Mouse (Mus musculus): ENCODE data around the gene Tbxas1. TPM values are rescaled to one million over a fixed set of nuclear protein-coding genes. Genes with fewer than 3 reads are reported as not detected.

Gene Tbxas1
- polyA plus RNA-seq, 1 experiment from 2014 or later = 1.1 TPM

DNA sequence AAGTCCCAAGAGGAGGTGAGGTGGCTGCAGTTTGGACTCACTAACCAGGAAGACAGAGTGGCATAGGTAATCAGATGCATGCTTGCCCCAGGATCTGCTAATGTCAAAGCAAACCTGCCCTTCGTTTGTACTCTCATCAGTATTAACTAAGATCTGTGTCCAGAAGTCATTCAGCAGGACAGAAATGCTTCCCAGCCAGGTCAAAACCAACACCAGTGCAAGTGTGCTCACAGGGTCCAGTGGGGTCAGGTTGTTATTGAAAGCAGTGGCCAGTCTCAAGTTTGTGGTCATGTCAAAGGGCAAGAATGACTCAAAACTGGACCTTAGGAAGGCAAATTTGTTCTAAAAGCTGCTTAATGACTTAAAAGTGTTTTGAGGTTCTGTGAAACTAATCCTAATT lies 8.8 kb upstream of the Tbxas1 start:
- H3K4me1 ChIP-seq = peaks cover 41% of the 10 kb centered on the region
- H3K36me3 ChIP-seq = peaks cover 6% of the 10 kb centered on the region
- no peak overlapping the region for H3K4me3 ChIP-seq
- WGBS = 76% methylated on average over 1 of the region's 1 CpGs
- H3K9me3 ChIP-seq (replicated peaks) = no peaks in the 10 kb centered on the region
- no peaks in the 10 kb centered on the region for H3K27me3 ChIP-seq (ENCODE audit: low read depth, poor library complexity, severe bottlenecking)
- H3K27ac ChIP-seq = no peak overlapping the region
- no peak for DNase-seq (ENCODE audit: low spot score)

DNA sequence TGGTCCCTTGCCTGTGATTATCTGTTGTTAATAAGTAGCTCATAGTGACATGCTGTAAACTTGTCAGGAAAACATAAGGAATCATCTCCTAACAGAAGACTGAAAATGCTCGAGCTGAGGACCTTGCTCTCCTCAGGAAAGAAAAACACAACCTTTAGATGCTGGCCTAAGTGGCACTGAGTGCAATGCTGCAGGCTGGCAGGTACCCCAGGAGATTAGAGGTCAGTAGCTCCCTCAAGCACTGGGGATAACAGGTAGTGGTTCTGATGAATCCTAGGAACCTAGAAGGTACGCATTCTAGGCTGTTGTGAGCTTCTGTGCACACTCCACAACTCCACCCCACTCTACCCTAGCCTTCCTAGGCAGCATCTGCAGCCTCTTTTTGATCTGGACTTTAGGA lies 8.4 kb upstream of the Tbxas1 start:
- DNase-seq (ENCODE audit: low spot score) = no peak
- 59% methylated on average over 2 of the region's 2 CpGs for WGBS
- Histone ChIP-seq H3K27ac (no peak overlapping the region), H3K9me3 (replicated peaks) (no peaks in the 10 kb centered on the region), H3K4me3 (no peak overlapping the region), H3K4me1 (peaks cover 45% of the 10 kb centered on the region), H3K27me3 (ENCODE audit: low read depth, poor library complexity, severe bottlenecking) (no peaks in the 10 kb centered on the region), H3K36me3 (peaks cover 10% of the 10 kb centered on the region)

DNA sequence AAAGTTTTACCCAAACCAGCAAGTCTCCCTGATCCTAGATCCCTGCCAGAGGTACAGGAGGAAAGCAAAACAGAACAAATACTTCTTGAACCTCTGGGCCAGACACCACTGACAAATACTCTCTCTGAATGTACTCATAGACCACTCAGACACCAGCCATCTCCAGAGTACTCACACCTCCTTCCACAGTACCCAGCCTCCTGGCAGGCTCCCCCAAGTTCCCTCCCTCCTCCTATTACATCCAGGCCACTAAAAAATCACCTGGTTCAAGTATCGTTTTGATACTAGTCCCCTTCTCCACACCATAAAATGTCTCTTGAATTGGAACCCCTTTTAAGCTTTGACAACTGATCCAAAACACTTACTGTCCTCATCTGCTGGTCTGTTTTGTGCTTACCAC lies 7.9 kb upstream of the Tbxas1 start:
- H3K27ac ChIP-seq = no peak overlapping the region
- WGBS = 38% methylated on average over 1 of the region's 1 CpGs
- H3K27me3 ChIP-seq (ENCODE audit: low read depth, poor library complexity, severe bottlenecking) = no peaks in the 10 kb centered on the region
- H3K4me1 ChIP-seq = peaks cover 50% of the 10 kb centered on the region
- peaks cover 13% of the 10 kb centered on the region for H3K36me3 ChIP-seq
- no peaks in the 10 kb centered on the region for H3K9me3 ChIP-seq (replicated peaks)
- H3K4me3 ChIP-seq = no peak overlapping the region
- DNase-seq (ENCODE audit: low spot score) = no peak

DNA sequence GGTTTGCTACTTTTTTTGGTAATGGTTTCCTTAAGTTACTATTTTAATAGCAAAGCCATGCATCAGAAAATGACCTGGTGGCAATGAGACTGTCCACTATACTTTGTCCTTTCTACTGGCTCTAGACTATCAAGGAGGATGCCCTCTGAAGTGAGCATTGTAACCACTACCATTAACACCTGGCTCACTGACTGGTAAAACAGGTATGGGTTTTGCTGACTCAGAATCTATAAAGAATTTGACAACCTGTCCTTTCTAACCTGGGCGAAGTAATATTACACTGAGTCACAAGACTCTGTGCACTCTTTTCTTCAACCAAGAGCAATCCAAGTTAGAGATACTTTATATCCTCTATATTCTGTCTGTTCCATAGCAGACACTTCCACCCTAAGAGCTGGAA lies 6.2 kb upstream of the Tbxas1 start:
- Histone ChIP-seq H3K4me1 (peaks cover 60% of the 10 kb centered on the region), H3K27me3 (ENCODE audit: low read depth, poor library complexity, severe bottlenecking) (no peaks in the 10 kb centered on the region), H3K4me3 (no peak overlapping the region), H3K36me3 (peaks cover 13% of the 10 kb centered on the region), H3K27ac (no peak overlapping the region), H3K9me3 (replicated peaks) (no peaks in the 10 kb centered on the region)
- 92% methylated on average over 1 of the region's 1 CpGs for WGBS
- no peak for DNase-seq (ENCODE audit: low spot score)

DNA sequence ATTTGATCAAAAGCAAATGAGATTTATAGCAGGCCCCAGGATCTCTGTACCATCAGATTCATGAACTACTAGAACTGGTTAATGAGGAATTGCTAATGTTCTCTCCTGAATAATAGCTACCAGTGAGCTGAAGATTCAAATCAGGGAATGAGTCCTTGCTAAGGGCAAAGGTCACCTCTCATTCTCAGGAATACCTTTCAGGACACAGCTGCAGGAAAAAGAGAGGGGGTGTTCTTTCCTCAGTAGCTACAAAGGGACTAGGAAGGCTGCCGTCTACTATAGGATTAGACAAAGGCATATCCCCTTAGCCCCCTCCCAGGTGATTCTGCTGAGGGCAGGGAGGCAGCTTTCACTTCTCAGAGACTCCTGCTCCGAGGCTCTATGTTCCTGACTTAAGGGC lies 5.1 kb upstream of the Tbxas1 start:
- no peak for DNase-seq (ENCODE audit: low spot score)
- peaks cover 63% of the 10 kb centered on the region for H3K4me1 ChIP-seq
- H3K4me3 ChIP-seq = no peak overlapping the region
- 45% methylated on average over 2 of the region's 2 CpGs for WGBS
- H3K36me3 ChIP-seq = peaks cover 13% of the 10 kb centered on the region
- no peaks in the 10 kb centered on the region for H3K27me3 ChIP-seq (ENCODE audit: low read depth, poor library complexity, severe bottlenecking)
- H3K9me3 ChIP-seq (replicated peaks) = no peaks in the 10 kb centered on the region
- no peak overlapping the region for H3K27ac ChIP-seq

DNA sequence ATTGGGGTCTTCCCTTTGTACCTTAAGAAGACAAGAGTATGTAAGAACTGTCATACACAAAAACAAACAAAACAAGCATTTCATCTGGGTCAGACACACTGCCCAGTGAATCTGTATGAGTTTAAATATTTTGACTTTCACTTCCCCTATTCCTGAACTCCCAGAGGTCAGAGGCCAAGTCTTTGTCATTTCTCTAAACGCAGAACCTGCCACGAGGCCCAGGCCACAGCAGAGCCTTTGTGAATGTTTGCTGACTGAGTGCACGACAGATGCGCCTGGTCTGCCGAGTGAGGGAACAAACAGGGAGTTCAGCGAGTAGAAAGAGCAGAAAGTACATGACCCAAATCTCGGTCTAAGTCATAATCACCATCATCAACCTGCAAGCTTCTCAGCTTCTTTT lies 4.2 kb upstream of the Tbxas1 start:
- H3K27ac ChIP-seq = no peak overlapping the region
- WGBS = 48% methylated on average over 7 of the region's 7 CpGs
- no peaks in the 10 kb centered on the region for H3K9me3 ChIP-seq (replicated peaks)
- H3K4me1 ChIP-seq = peaks cover 56% of the 10 kb centered on the region
- H3K27me3 ChIP-seq (ENCODE audit: low read depth, poor library complexity, severe bottlenecking) = no peaks in the 10 kb centered on the region
- peaks cover 13% of the 10 kb centered on the region for H3K36me3 ChIP-seq
- H3K4me3 ChIP-seq = no peak overlapping the region
- no peak for DNase-seq (ENCODE audit: low spot score)

DNA sequence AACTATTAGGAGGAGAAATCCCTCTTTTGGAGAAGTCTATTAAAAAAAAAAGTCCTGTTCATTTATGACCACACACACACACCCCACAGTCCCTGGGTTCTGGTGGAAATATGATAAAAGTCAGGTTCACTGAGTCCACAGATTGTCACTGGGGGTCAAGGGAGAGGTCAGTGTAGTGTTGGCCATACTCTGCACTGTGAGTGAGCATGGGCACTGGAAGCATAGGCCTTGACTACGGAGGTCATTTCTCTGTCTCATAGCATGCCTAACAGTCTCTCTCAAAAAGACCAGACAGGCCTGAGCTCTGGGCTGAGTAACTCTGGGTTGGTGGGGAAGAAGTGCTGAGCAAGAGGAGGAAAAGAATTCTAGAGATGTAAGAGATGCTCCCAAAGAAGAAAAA lies 1.9 kb upstream of the Tbxas1 start:
- H3K4me1 ChIP-seq = peaks cover 43% of the 10 kb centered on the region
- DNase-seq (ENCODE audit: low spot score) = no peak
- H3K9me3 ChIP-seq (replicated peaks) = no peaks in the 10 kb centered on the region
- peaks cover 13% of the 10 kb centered on the region for H3K36me3 ChIP-seq
- 80% methylated on average over 1 of the region's 1 CpGs for whole genome bisulfite sequencing
- H3K27me3 ChIP-seq (ENCODE audit: low read depth, poor library complexity, severe bottlenecking) = peaks cover 6% of the 10 kb centered on the region
- peak overlapping the region; percentile 91 for H3K4me3 ChIP-seq
- peak overlapping the region; percentile 99; the same call in 1 of the 2 replicates for H3K27ac ChIP-seq

DNA sequence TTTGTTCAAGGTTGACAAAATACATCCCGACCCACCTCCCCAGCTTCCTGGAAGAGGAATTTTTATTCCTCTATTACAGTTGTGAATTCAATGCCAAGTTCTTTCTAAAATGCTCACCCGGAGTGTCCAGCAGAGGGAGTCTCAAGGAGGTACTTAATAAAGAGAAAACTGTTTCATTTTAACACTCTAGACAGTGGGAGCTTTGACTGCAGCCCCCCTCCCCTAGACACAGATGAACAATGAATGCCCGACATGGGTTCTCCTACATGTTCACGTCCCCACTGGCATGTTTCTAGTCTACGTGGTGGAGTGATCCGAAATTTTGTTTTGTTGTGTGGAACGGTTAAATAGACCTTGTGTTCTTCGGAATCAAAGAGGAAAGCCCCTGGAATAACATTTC lies 1.2 kb upstream of the Tbxas1 start:
- WGBS = 31% methylated on average over 8 of the region's 8 CpGs
- peak overlapping the region; percentile 99 for H3K27ac ChIP-seq
- no peaks in the 10 kb centered on the region for H3K9me3 ChIP-seq (replicated peaks)
- peaks cover 43% of the 10 kb centered on the region for H3K4me1 ChIP-seq
- peaks cover 12% of the 10 kb centered on the region for H3K27me3 ChIP-seq (ENCODE audit: low read depth, poor library complexity, severe bottlenecking)
- peaks cover 13% of the 10 kb centered on the region for H3K36me3 ChIP-seq
- peak overlapping the region; percentile 91 for H3K4me3 ChIP-seq
- peak; percentile 61 for DNase-seq (ENCODE audit: low spot score)

DNA sequence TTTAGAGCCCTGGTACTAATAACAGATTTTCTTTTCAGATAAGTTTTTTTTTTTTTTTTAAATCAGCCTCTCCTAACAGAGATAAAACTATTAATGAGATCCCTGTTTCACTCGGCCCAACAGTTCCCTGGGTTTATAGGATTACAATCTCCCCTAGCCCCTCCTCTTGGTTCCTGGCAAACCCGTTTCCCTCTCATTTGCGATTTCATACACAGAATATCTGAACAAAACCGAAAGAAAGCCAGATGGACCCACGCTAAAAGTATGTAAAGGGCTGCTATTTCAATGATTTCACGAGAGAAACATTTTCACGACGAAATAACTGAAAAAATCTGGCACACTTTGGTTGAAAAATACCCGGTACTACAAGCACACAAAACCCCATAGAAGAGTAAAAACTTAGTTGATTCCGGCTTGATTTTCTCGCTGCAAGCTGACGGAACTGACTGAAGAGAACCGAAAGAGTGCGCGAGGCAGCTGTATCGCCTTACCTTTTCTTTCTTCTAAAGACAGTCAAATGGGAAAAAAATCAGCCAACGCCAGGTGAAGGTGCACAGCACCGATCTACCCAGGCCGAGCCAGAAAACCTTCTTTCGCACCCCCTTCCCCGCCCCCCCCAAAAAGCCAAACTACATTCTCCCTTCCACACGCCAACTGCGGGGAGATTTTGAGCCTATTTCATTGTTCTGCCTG lies 493 bp upstream of the Tbxas1 start:
- peak; percentile 65 for DNase-seq (ENCODE audit: low spot score)
- Histone ChIP-seq H3K27me3 (ENCODE audit: low read depth, poor library complexity, severe bottlenecking) (peaks cover 12% of the 10 kb centered on the region), H3K9me3 (replicated peaks) (no peaks in the 10 kb centered on the region), H3K36me3 (peaks cover 13% of the 10 kb centered on the region), H3K4me1 (peaks cover 43% of the 10 kb centered on the region), H3K4me3 (peak overlapping the region; percentile 91), H3K27ac (peak overlapping the region; percentile 99)
- 1% methylated on average over 23 of the region's 23 CpGs for WGBS

DNA sequence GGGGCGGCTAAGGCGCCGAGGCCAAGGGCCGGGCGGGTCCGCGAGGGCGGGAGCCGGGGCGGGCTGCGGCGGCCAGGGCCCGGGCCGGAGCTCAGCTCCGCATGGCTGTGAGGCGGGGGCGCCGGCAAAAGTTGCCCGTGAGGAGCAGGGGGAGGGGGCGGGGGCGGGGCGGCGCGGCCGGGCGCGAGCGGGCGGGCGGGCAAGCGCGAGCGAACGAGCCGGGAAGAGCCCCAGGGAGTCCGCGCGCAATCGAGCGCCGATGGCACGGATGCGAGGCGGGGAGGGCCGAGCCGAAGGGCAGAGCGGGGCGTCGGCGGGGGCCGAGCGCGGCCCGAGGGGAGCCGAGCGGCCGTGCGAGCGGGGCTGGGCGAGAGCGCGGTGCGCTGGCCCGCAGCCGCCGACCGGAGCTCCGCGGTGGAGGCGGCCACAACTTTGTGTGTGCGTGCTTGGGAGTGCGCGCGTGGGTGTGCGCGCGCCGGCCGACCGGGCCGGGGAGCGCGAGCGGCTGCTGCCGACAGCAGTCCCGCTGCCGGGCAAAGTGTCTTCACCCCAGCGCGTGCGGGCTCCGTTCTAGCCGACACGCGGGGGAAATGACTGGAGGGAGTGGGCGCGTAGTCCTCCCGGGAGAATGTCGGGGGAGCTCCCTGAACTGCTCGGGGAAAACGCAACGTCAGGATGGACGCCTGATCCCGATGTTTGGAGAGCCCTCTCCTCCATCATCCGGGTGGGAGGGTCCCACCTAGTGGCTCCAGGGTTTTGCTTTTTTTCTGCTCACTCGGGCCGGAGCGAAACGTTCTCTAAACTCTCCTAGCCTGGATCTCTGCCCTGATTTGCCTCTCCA lies 1.1 kb downstream of the Tbxas1 start, which contains the start of gene Hipk2:
TSS of gene Hipk2 (minus strand) at position 95 of the 841 bp plus-strand sequence.
- Histone ChIP-seq H3K4me3 (peak within 1 kb of the TSS; percentile 91), H3K9me3 (replicated peaks) (no peaks in the 10 kb centered on the region), H3K4me1 (peaks cover 32% of the 10 kb centered on the region), H3K27ac (peak within 1 kb of the TSS; percentile 99), H3K36me3 (peaks cover 7% of the 10 kb centered on the region), H3K27me3 (ENCODE audit: low read depth, poor library complexity, severe bottlenecking) (peaks cover 12% of the 10 kb centered on the region)
- DNase-seq (ENCODE audit: low spot score) = peak; percentile 92
- 2% methylated on average over 95 of the region's 108 CpGs for WGBS

DNA sequence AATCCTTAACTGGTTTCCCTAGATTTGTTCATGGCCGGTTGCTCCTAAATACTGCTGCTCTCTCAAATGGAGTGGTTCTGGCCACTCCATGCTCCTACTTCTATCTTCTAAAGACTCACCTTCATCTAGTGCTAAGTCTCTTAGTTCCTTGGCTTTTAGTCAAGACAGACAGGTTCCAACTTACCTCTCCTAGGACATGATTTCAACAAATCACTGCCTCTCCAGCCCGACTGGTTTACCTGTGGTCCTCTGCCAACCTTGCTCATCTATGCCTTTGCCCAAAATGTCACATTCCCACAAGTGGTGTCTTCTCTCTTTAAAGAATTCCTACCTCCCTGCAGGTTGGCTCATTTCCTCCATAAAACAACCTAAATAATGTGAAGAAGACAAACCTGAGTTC lies 2.5 kb downstream of the Tbxas1 start:
- peaks cover 16% of the 10 kb centered on the region for H3K27me3 ChIP-seq (ENCODE audit: low read depth, poor library complexity, severe bottlenecking)
- H3K36me3 ChIP-seq = no peaks in the 10 kb centered on the region
- no peak overlapping the region for H3K4me3 ChIP-seq
- no peaks in the 10 kb centered on the region for H3K9me3 ChIP-seq (replicated peaks)
- no peak for DNase-seq (ENCODE audit: low spot score)
- peaks cover 19% of the 10 kb centered on the region for H3K4me1 ChIP-seq
- no peak overlapping the region for H3K27ac ChIP-seq
- 92% methylated on average over 2 of the region's 2 CpGs for WGBS

DNA sequence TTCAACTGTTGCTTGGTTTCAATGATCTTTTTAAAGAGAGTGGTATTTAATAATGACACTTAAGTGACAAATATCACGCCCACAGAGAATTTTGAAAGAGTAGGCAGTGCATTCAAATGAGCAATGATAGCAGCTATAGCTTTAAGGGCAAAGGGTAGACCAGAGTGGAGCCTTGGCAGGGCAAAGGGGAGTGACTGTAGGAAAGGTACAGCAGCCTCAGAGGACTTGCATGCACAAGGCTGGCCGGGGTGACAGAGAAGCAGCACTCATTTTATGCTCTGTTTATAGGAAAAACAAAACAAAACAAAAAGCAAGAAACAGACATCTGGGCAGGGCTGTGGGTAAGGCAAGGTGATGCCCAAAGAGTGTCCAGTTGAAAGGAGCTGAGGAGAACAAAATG lies 6.3 kb downstream of the Tbxas1 start:
- Histone ChIP-seq H3K4me1 (peaks cover 5% of the 10 kb centered on the region; the same call in 1 of the 2 replicates), H3K36me3 (no peaks in the 10 kb centered on the region), H3K9me3 (replicated peaks) (no peaks in the 10 kb centered on the region), H3K27me3 (ENCODE audit: low read depth, poor library complexity, severe bottlenecking) (peaks cover 16% of the 10 kb centered on the region), H3K27ac (no peak overlapping the region), H3K4me3 (no peak overlapping the region)
- no peak for DNase-seq (ENCODE audit: low spot score)
- WGBS = 69% methylated on average over 2 of the region's 2 CpGs

DNA sequence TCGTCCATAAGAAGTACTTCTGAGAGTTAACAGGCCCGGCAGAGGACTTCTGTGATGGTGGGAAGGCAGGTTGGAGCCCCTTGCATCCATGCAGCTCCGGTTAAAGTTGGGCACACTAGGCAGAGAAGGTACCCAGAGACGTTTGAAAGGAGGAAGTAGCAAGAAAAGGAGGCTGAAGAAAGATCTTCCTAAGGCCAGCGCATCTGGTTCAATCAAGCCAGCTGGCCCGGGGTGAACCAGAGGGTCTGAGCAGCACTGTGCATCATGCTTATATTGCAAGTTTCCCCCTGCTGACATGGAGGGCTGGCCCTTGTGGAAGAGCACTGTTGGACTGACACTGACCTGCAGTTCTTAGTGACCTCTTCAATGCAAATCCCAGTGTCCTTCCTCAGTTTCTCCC lies 6.8 kb downstream of the Tbxas1 start:
- Histone ChIP-seq H3K27me3 (ENCODE audit: low read depth, poor library complexity, severe bottlenecking) (peaks cover 16% of the 10 kb centered on the region), H3K9me3 (replicated peaks) (no peaks in the 10 kb centered on the region), H3K36me3 (no peaks in the 10 kb centered on the region), H3K4me1 (peaks cover 2% of the 10 kb centered on the region; the same call in 1 of the 2 replicates), H3K27ac (no peak overlapping the region), H3K4me3 (no peak overlapping the region)
- no peak for DNase-seq (ENCODE audit: low spot score)
- 72% methylated on average over 6 of the region's 6 CpGs for WGBS

Data from limb, embryonic 10.5 days (tissue).